Mouse (Mus musculus): ENCODE data around the gene Kcns1.

DNA sequence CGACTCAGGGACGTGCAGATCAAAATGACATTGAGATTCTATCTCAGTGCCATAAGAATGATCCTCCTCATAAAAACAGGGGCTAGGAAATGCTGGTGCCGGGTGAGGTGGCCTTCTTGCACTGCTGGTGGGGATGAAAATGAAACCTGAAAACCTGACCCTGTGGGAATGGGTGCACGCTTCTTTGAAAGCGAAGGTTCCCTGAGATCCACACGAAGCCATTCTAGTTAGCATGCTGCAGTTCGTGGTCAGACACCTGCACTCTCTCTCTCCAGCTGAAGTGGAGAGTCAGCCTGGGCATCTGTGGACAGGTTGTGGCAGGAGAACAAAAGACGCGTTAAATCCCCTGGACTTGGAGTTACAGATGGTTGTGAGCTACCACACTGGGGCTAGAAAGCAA, 48.4 kb upstream of the Kcns1 start:
- TF ChIP-seq CTCF (IDR thresholded peaks at IDR 0.05; ENCODE audit: control insufficient read depth, insufficient read depth, low read length): no peak
- no peak for TF ChIP-seq POLR2A (IDR thresholded peaks at IDR 0.05; ENCODE audit: borderline replicate concordance, control insufficient read depth, low read depth, low read length)
